Comparison of ENCODE assay signal across 24 mouse cellular contexts in genomic region chr14:120509366-120509640, GRCm38 (mm10).
"Had no signal": no experiment of that assay in that cellular context is flagged by ENCODE, and none has a peak within 500 bp of the region (broad histone marks: within the 10 kb centered on the region; RNA-seq: fewer than 3 reads in every experiment).

No protein-coding gene starts in this region.

- H3K27ac ChIP-seq: gastrocnemius, adult 2 months; heart, adult 2 months; hindbrain, embryonic 12.5 days; hindbrain, embryonic 14.5 days; intestine, embryonic 15.5 days; layer of hippocampus, adult 2 months; left cerebral cortex, adult 2 months; limb, embryonic 10.5 days; limb, embryonic 12.5 days had no signal

- H3K36me3 ChIP-seq: intestine, embryonic 15.5 days had no signal

- H3K4me3 ChIP-seq: gastrocnemius, adult 2 months; heart, adult 2 months; heart, embryonic 12.5 days; hindbrain, embryonic 12.5 days; intestine, embryonic 15.5 days; layer of hippocampus, adult 2 months; left cerebral cortex, adult 2 months; limb, embryonic 10.5 days; limb, embryonic 12.5 days had no signal

- DNase-seq: gastrocnemius, adult 2 months; gastrocnemius, postnatal 10 days; gastrocnemius, postnatal 25 days; heart, adult 2 months; heart, postnatal 10 days; heart, postnatal 4 days; kidney, adult 18-20 months; kidney, adult 8-10 months; kidney, postnatal 10 days; kidney, postnatal 25 days; kidney, postnatal 4 days; liver had no signal

- H3K9me3 ChIP-seq: heart, embryonic 12.5 days; hindbrain, embryonic 12.5 days; intestine, embryonic 15.5 days; limb, embryonic 10.5 days; limb, embryonic 12.5 days had no signal

- ATAC-seq: hindbrain, embryonic 16.5 days; inflammation-experienced regulatory T-cells, adult 6 months; intestine, embryonic 15.5 days; intestine, postnatal 0 days had no signal

- H3K4me2 ChIP-seq: heart, embryonic 12.5 days; hindbrain, embryonic 12.5 days; hindbrain, embryonic 14.5 days; intestine, embryonic 15.5 days; limb, embryonic 12.5 days; liver, embryonic 11.5 days had no signal

- H3K27me3 ChIP-seq: heart, embryonic 12.5 days; hindbrain, embryonic 12.5 days; intestine, embryonic 15.5 days; limb, embryonic 12.5 days had no signal

- H3K4me1 ChIP-seq: intestine, embryonic 15.5 days; limb, embryonic 10.5 days had no signal

- H3K9ac ChIP-seq: heart, embryonic 12.5 days; hindbrain, embryonic 12.5 days; hindbrain, embryonic 14.5 days; intestine, embryonic 15.5 days; limb, embryonic 12.5 days had no signal
